Mouse (Mus musculus): ENCODE data around the gene Nedd9. TPM values are rescaled to one million over a fixed set of nuclear protein-coding genes. Genes with fewer than 3 reads are reported as not detected.

The Nedd9 gene
- polyA plus RNA-seq (2014; fragmentation: Illumina TruSeq; extraction: RNeasy Lipid Tissue Mini Kit (QIAGEN cat#74804); ENCODE audit: low read depth, low replicate concordance) = 27.6 TPM

GRCm38 (mm10) chr13:41486606-41487408 lies at the start of gene Nedd9:
Nedd9 (minus strand) TSS chr13:41487362.

GRCm38 (mm10) chr13:41273927-41274650 lies 213.1 kb downstream of the Nedd9 start, which contains the start of gene Gm17364:
Gm17364 (minus strand) TSS chr13:41273977.

Other genes starting within 250 kb of the Nedd9 start
- gene Smim13, start 237.5 kb downstream of the Nedd9 start, polyA plus RNA-seq (2014; fragmentation: Illumina TruSeq; extraction: RNeasy Lipid Tissue Mini Kit (QIAGEN cat#74804); ENCODE audit: low read depth, low replicate concordance) = 7.3 TPM
- not detected for gene Gm17364, start 213.4 kb downstream of the Nedd9 start, polyA plus RNA-seq (2014; fragmentation: Illumina TruSeq; extraction: RNeasy Lipid Tissue Mini Kit (QIAGEN cat#74804); ENCODE audit: low read depth, low replicate concordance)
- gene Tmem170b, start 118.5 kb upstream of the Nedd9 start, polyA plus RNA-seq (2014; fragmentation: Illumina TruSeq; extraction: RNeasy Lipid Tissue Mini Kit (QIAGEN cat#74804); ENCODE audit: low read depth, low replicate concordance) = 7.6 TPM

All from adipose tissue, adult 10 weeks (tissue).